Mouse (Mus musculus): ENCODE results near the gene Ttc13. TPM values are rescaled to one million over a fixed set of nuclear protein-coding genes. Genes with fewer than 3 reads are reported as not detected.

Ttc13 gene
- 57.7 and 61.2 TPM in 2 replicates for polyA plus RNA-seq (2014; fragmentation: Nextera tagmentation; extraction: Ambion mirVana)

DNA sequence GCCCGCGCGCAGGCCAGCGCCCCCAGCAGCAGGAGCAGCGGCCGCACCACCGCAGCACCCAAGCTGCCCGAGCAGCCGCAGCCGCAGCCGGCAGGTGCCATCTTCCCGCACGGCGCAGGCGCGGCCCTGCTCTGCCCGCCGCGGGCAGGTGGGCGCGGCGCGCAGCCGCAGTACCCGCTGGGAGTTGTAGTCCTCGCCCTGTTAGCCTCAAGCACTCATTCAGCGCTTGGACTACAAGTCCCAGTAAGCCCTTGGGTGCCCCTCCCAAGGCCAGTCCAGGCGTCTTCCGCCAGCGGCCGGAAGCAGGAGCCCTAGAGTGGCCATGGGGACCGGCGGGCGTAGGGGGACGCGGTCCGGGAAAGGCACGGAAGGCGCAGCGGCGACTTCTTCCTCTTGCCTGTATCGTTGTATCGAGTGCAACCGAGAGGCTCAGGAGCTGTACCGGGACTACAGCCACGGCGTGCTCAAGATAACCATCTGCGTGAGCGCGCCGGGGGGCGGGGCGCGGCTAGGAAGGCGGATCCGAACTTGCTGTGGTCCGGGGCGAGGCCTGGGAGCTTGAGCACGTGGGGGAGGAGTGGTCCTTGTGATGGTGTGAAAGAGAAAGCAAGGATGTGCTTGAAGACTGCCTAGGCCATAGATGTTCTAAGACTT, at the start of gene Ttc13, which contains the start of gene Arv1:
Gene Ttc13, minus strand, starts transcription at position 122 of the 654 bp plus-strand sequence.
Gene Arv1, plus strand, starts transcription at position 278 of the 654 bp plus-strand sequence.
- Histone ChIP-seq H3K27ac (ENCODE audit: low read depth, low read length) (no peak within 1 kb of the TSS; the same call in 1 of the 2 replicates), H3K4me3 (ENCODE audit: low read depth, low read length) (peak within 1 kb of the TSS; percentile 91), H3K4me1 (ENCODE audit: control insufficient read depth, insufficient read depth, low read length) (peaks cover 20% of the 10 kb centered on the region), H3K36me3 (ENCODE audit: control insufficient read depth, insufficient read depth, low read length) (0 out of 2 replicates have a peak, but pooled peaks cover 2% of the 10 kb centered on the region), H3K9ac (ENCODE audit: low read length) (peak within 1 kb of the TSS; percentile 77), H3K27me3 (ENCODE audit: control insufficient read depth, insufficient read depth, low read length) (no peaks in the 10 kb centered on the region), H3K9me3 (ENCODE audit: control insufficient read depth, low read length) (no peaks in the 10 kb centered on the region), H3K4me2 (ENCODE audit: low read depth) (peak within 1 kb of the TSS; percentile 85)
- under 1% methylated on average over 59 of the region's 59 CpGs for WGBS
- DNase-seq (ENCODE audit: low spot score) (peak; percentile 97), ATAC-seq (ENCODE audit: insufficient read depth, low FRiP score, low TSS enrichment) (peak; percentile 98)

DNA sequence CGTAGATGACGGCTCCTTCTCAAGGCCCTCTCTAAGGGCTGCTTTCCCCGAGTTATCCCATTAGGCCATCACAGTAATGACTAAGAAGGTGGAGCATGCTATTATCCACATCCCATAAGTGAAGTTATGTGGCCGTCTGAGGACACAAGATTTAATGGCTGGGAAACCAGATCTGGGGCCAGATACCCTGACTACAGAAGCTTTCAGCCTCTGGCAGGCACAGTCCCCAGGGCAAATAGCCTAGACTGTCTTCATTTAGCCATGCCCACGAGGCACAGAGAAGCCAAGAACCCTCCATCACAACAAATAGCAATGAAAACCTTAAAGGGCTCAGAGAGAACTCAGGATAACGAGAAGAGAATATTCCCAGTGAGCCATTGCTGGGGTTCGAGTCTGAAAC, 41.3 kb upstream of the Ttc13 start:
- H3K9ac ChIP-seq (ENCODE audit: low read length) = no peak overlapping the region
- no peaks in the 10 kb centered on the region for H3K4me1 ChIP-seq (ENCODE audit: control insufficient read depth, insufficient read depth, low read length)
- no peaks in the 10 kb centered on the region for H3K36me3 ChIP-seq (ENCODE audit: control insufficient read depth, insufficient read depth, low read length)
- no peak overlapping the region for H3K4me3 ChIP-seq (ENCODE audit: low read depth, low read length)
- WGBS = 74% methylated on average over 7 of the region's 7 CpGs
- no peak for DNase-seq (ENCODE audit: low spot score)
- no peaks in the 10 kb centered on the region for H3K9me3 ChIP-seq (ENCODE audit: control insufficient read depth, low read length)
- H3K4me2 ChIP-seq (ENCODE audit: low read depth) = no peak overlapping the region
- no peak for ATAC-seq (ENCODE audit: insufficient read depth, low FRiP score, low TSS enrichment)
- H3K27me3 ChIP-seq (ENCODE audit: control insufficient read depth, insufficient read depth, low read length) = no peaks in the 10 kb centered on the region
- H3K27ac ChIP-seq (ENCODE audit: low read depth, low read length) = no peak overlapping the region

- Histone ChIP-seq H3K4me3 (ENCODE audit: low read depth, low read length) (no peak overlapping the region), H3K27me3 (ENCODE audit: control insufficient read depth, insufficient read depth, low read length) (no peaks in the 10 kb centered on the region), H3K9me3 (ENCODE audit: control insufficient read depth, low read length) (no peaks in the 10 kb centered on the region), H3K9ac (ENCODE audit: low read length) (no peak overlapping the region), H3K4me2 (ENCODE audit: low read depth) (no peak overlapping the region), H3K27ac (ENCODE audit: low read depth, low read length) (no peak overlapping the region), H3K36me3 (ENCODE audit: control insufficient read depth, insufficient read depth, low read length) (no peaks in the 10 kb centered on the region), H3K4me1 (ENCODE audit: control insufficient read depth, insufficient read depth, low read length) (peaks cover 3% of the 10 kb centered on the region; the same call in 1 of the 2 replicates)
- ATAC-seq (ENCODE audit: insufficient read depth, low FRiP score, low TSS enrichment) (no peak), DNase-seq (ENCODE audit: low spot score) (no peak)
- WGBS = 42% methylated on average over 3 of the region's 3 CpGs
Observed at GRCm38 (mm10) chr8:124758544-124758943, 36.8 kb upstream of the Ttc13 start.

GRCm38 (mm10) chr8:124756601-124757000, 34.8 kb upstream of the Ttc13 start:
- Histone ChIP-seq H3K27ac (ENCODE audit: low read depth, low read length) (no peak overlapping the region), H3K4me1 (ENCODE audit: control insufficient read depth, insufficient read depth, low read length) (peaks cover 6% of the 10 kb centered on the region; the same call in 1 of the 2 replicates), H3K9ac (ENCODE audit: low read length) (no peak overlapping the region), H3K4me3 (ENCODE audit: low read depth, low read length) (no peak overlapping the region), H3K36me3 (ENCODE audit: control insufficient read depth, insufficient read depth, low read length) (no peaks in the 10 kb centered on the region), H3K9me3 (ENCODE audit: control insufficient read depth, low read length) (no peaks in the 10 kb centered on the region), H3K4me2 (ENCODE audit: low read depth) (no peak overlapping the region), H3K27me3 (ENCODE audit: control insufficient read depth, insufficient read depth, low read length) (peaks cover 7% of the 10 kb centered on the region)
- DNase-seq (ENCODE audit: low spot score) (no peak), ATAC-seq (ENCODE audit: insufficient read depth, low FRiP score, low TSS enrichment) (no peak)
- 73% methylated on average over 5 of the region's 5 CpGs for WGBS

GRCm38 (mm10) chr8:124756153-124756552, 34.4 kb upstream of the Ttc13 start:
- Histone ChIP-seq H3K9ac (ENCODE audit: low read length) (no peak overlapping the region), H3K4me3 (ENCODE audit: low read depth, low read length) (no peak overlapping the region), H3K27ac (ENCODE audit: low read depth, low read length) (no peak overlapping the region), H3K27me3 (ENCODE audit: control insufficient read depth, insufficient read depth, low read length) (peaks cover 11% of the 10 kb centered on the region), H3K9me3 (ENCODE audit: control insufficient read depth, low read length) (no peaks in the 10 kb centered on the region), H3K36me3 (ENCODE audit: control insufficient read depth, insufficient read depth, low read length) (no peaks in the 10 kb centered on the region), H3K4me1 (ENCODE audit: control insufficient read depth, insufficient read depth, low read length) (peaks cover 6% of the 10 kb centered on the region; the same call in 1 of the 2 replicates), H3K4me2 (ENCODE audit: low read depth) (no peak overlapping the region)
- WGBS = 77% methylated on average over 2 of the region's 2 CpGs
- no peak for DNase-seq (ENCODE audit: low spot score)
- no peak for ATAC-seq (ENCODE audit: insufficient read depth, low FRiP score, low TSS enrichment)

GRCm38 (mm10) chr8:124755481-124755880, 33.7 kb upstream of the Ttc13 start:
- ATAC-seq (ENCODE audit: insufficient read depth, low FRiP score, low TSS enrichment) (no peak), DNase-seq (ENCODE audit: low spot score) (no peak)
- Histone ChIP-seq H3K4me2 (ENCODE audit: low read depth) (no peak overlapping the region), H3K27ac (ENCODE audit: low read depth, low read length) (no peak overlapping the region), H3K9ac (ENCODE audit: low read length) (no peak overlapping the region), H3K27me3 (ENCODE audit: control insufficient read depth, insufficient read depth, low read length) (peaks cover 17% of the 10 kb centered on the region), H3K4me1 (ENCODE audit: control insufficient read depth, insufficient read depth, low read length) (peaks cover 6% of the 10 kb centered on the region; the same call in 1 of the 2 replicates), H3K4me3 (ENCODE audit: low read depth, low read length) (no peak overlapping the region), H3K36me3 (ENCODE audit: control insufficient read depth, insufficient read depth, low read length) (no peaks in the 10 kb centered on the region), H3K9me3 (ENCODE audit: control insufficient read depth, low read length) (no peaks in the 10 kb centered on the region)
- WGBS = 82% methylated on average over 8 of the region's 8 CpGs

- Histone ChIP-seq H3K27me3 (ENCODE audit: control insufficient read depth, insufficient read depth, low read length) (peaks cover 24% of the 10 kb centered on the region), H3K9me3 (ENCODE audit: control insufficient read depth, low read length) (no peaks in the 10 kb centered on the region)
Observed at GRCm38 (mm10) chr8:124754792-124755190, 33.0 kb upstream of the Ttc13 start.

GRCm38 (mm10) chr8:124754101-124754791, 32.5 kb upstream of the Ttc13 start:
- 16% methylated on average over 11 of the region's 11 CpGs for WGBS
- peak; percentile 44 for DNase-seq (ENCODE audit: low spot score)

More at GRCm38 (mm10) chr8:124754792-124755190, 33.0 kb upstream of the Ttc13 start:
- 53% methylated on average over 4 of the region's 4 CpGs for WGBS
- H3K4me1 ChIP-seq (ENCODE audit: control insufficient read depth, insufficient read depth, low read length) = peaks cover 6% of the 10 kb centered on the region; the same call in 1 of the 2 replicates
- H3K36me3 ChIP-seq (ENCODE audit: control insufficient read depth, insufficient read depth, low read length) = no peaks in the 10 kb centered on the region
- H3K4me2 ChIP-seq (ENCODE audit: low read depth) = no peak overlapping the region
- no peak overlapping the region for H3K4me3 ChIP-seq (ENCODE audit: low read depth, low read length)
- H3K27ac ChIP-seq (ENCODE audit: low read depth, low read length) = no peak overlapping the region
- ATAC-seq (ENCODE audit: insufficient read depth, low FRiP score, low TSS enrichment) (no peak), DNase-seq (ENCODE audit: low spot score) (no peak)
- H3K9ac ChIP-seq (ENCODE audit: low read length) = no peak overlapping the region

More at GRCm38 (mm10) chr8:124754101-124754791, 32.5 kb upstream of the Ttc13 start:
- Histone ChIP-seq H3K4me1 (ENCODE audit: control insufficient read depth, insufficient read depth, low read length) (peaks cover 6% of the 10 kb centered on the region; the same call in 1 of the 2 replicates), H3K27me3 (ENCODE audit: control insufficient read depth, insufficient read depth, low read length) (peaks cover 24% of the 10 kb centered on the region), H3K27ac (ENCODE audit: low read depth, low read length) (no peak overlapping the region), H3K4me3 (ENCODE audit: low read depth, low read length) (no peak overlapping the region), H3K4me2 (ENCODE audit: low read depth) (no peak overlapping the region), H3K9me3 (ENCODE audit: control insufficient read depth, low read length) (no peaks in the 10 kb centered on the region), H3K36me3 (ENCODE audit: control insufficient read depth, insufficient read depth, low read length) (no peaks in the 10 kb centered on the region), H3K9ac (ENCODE audit: low read length) (no peak overlapping the region)
- no peak for ATAC-seq (ENCODE audit: insufficient read depth, low FRiP score, low TSS enrichment)
